Mouse (Mus musculus): ENCODE results near the gene Ptges3. TPM values are rescaled to one million over a fixed set of nuclear protein-coding genes. Genes with fewer than 3 reads are reported as not detected.
A peak's percentile ranks its signal among the peaks of the same experiment; 100 is the strongest.
"Not testable (repeated sequence)": the region's sequence is repeated elsewhere in the genome, so short reads cannot be mapped to it uniquely, and the experiment has no call there.

Ptges3 gene
- total RNA-seq, 4 experiments from 2014 or later: 77.8 to 104 (median 91.6) TPM

DNA sequence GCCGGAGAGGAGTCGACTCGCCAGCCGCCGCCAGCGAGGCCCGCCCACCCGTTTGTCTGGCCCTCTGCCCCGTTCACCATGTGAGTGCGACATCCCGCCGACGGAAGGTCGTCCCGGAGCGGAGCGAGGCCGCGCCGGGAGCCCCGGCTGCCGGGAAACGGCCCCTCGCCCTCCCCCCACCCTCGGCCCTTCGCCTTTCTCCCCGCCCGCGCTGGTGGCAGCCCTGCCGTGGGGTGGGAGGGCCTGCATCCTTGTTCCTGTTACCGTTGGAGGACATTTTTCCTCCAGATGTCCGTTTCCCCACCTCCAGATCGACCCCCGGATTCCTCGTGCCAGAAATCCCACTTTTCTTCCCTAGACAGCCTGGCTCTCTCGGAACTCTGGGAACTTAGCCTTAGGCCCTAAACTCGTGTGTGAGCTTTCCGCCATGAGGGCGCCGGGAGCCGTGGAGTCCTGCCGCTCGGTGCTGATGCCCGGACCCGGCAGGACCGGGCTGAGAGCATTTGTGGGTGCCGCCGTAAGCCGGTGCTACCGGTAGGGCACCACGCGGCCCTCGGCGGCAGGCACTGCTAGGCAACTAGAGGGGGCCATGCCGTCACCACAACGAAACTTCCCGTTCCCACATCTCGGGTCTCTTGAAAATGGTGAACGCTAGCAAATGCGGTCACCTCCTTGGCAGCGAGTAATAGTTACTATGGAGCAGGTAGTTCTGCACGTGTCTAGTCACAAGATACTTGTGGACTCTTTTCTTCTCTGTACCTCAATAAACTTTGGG lies 640 bp downstream of the Ptges3 start:
- DNase-seq (ENCODE audit: low spot score): peak; percentile 44

DNA sequence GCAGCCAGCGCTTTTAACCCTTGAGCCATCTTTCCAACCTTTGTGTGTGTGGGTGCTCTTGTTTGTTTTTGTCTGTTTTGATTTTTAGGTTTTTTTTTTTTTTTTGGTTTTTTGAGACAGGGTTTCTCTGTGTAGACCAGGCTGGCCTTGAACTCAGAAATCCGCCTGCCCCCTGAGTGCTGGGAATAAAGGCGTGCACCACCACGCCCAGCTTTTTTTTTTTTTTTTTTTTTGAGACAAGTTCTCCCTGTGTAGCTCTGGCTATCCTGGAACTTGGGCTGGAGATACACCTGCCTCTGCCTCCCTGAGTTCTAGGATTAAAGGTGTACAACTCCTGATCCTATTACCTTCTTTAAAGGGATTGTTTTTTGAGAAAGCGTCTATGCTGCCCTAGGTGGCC lies 2.4 kb downstream of the Ptges3 start:
- DNase-seq (ENCODE audit: low spot score): no peak

- no peak for DNase-seq (ENCODE audit: low spot score)
Observed at GRCm38 (mm10) chr10:128062221-128062989, 3.7 kb downstream of the Ptges3 start.

GRCm38 (mm10) chr10:128066072-128066471 lies 7.3 kb downstream of the Ptges3 start:
- DNase-seq (ENCODE audit: low spot score): no peak

- peak; percentile 47 for DNase-seq (ENCODE audit: low spot score)
Observed at GRCm38 (mm10) chr10:128069201-128069600, 10.4 kb downstream of the Ptges3 start.

- DNase-seq (ENCODE audit: low spot score): not testable (repeated sequence)
Observed at GRCm38 (mm10) chr10:128070432-128070831, 11.7 kb downstream of the Ptges3 start.

DNA sequence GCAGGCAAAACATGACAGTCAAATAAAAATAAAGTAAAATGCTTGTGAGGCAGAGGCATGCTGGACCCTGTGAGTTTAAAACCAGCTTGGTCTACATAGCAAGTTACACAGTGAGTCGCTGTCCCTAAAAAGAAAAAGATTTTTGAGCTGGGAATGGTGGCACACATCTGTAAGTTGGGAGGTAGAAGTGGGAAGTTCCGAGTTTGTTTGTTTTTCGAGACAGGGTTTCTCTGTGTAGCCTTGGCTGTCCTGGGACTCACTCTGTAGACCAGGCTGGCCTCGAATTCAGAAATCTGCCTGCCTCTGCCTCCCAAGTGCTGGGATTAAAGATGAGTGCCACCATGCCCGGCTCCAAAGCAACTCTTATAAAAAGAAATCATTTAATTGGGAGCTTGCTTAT lies 19.5 kb downstream of the Ptges3 start:
- not testable (repeated sequence) for DNase-seq (ENCODE audit: low spot score)

DNA sequence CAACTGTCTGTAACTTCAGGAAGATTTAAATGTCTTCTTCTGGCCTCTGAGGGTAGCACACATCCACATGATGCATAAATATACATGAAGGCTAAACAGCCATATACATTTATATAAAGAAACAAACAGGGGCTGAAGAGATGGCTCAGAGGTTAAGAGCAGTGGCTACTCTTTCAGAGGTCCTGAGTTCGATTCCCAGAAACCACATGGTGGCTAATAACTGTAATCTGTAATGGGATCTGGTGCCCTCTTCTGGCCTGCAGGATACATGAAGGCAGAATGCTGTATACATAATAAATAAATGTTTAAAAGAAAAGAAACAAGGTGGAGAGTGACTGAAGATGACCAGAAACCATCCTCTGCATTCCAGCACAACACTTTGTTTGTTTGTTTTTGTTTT lies 21.7 kb downstream of the Ptges3 start:
- DNase-seq (ENCODE audit: low spot score): no peak

GRCm38 (mm10) chr10:128081807-128082476 lies 23.2 kb downstream of the Ptges3 start:
- no peak for DNase-seq (ENCODE audit: low spot score)

- DNase-seq (ENCODE audit: low spot score): no peak
Observed at GRCm38 (mm10) chr10:128082477-128082808, 23.7 kb downstream of the Ptges3 start.

GRCm38 (mm10) chr10:128082880-128083421 lies 24.2 kb downstream of the Ptges3 start, which contains the start of gene Atp5b:
TSS of gene Atp5b (plus strand) at chr10:128083273.
- DNase-seq (ENCODE audit: low spot score): peak; percentile 100

DNA sequence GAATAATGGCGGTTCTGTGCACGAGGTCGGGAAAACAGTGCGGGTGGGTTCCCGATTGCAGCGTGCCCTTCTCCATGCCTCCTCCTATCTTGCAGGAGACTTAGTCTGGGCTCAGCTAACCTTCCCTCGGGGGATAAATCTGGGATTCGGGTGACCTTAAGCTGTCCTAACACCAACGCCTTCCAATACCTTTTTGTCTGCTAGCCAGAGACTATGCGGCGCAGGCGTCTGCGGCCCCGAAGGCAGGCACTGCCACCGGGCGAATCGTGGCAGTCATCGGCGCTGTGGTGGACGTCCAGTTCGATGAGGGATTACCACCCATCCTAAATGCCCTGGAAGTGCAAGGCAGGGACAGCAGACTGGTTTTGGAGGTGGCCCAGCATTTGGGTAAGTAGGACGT lies 24.9 kb downstream of the Ptges3 start:
- no peak for DNase-seq (ENCODE audit: low spot score)

GRCm38 (mm10) chr10:128084160-128084559 lies 25.4 kb downstream of the Ptges3 start:
- no peak for DNase-seq (ENCODE audit: low spot score)

GRCm38 (mm10) chr10:128086391-128086790 lies 27.6 kb downstream of the Ptges3 start:
- no peak for DNase-seq (ENCODE audit: low spot score)

DNA sequence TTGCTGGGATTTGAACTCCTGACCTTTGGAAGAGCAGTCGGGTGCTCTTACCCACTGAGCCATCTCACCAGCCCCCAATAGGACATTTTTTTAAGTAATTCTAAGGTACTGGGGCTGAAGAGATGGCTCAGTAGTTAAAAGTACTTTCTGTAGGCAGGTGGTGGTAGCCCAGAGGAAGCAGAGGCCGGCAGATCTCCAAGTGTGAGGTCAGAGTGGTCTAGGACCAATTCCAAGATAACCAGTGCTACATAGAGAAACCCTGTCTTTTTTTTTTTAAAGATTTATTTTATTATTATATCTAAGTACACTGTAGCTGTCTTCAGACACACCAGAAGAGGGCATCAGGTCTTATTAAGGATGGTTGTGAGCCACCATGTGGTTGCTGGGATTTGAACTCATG lies 28.5 kb downstream of the Ptges3 start:
- not testable (repeated sequence) for DNase-seq (ENCODE audit: low spot score)

- no peak for DNase-seq (ENCODE audit: low spot score)
Observed at GRCm38 (mm10) chr10:128088181-128088580, 29.4 kb downstream of the Ptges3 start.

- no peak for DNase-seq (ENCODE audit: low spot score)
Observed at GRCm38 (mm10) chr10:128089842-128090241, 31.1 kb downstream of the Ptges3 start.

DNA sequence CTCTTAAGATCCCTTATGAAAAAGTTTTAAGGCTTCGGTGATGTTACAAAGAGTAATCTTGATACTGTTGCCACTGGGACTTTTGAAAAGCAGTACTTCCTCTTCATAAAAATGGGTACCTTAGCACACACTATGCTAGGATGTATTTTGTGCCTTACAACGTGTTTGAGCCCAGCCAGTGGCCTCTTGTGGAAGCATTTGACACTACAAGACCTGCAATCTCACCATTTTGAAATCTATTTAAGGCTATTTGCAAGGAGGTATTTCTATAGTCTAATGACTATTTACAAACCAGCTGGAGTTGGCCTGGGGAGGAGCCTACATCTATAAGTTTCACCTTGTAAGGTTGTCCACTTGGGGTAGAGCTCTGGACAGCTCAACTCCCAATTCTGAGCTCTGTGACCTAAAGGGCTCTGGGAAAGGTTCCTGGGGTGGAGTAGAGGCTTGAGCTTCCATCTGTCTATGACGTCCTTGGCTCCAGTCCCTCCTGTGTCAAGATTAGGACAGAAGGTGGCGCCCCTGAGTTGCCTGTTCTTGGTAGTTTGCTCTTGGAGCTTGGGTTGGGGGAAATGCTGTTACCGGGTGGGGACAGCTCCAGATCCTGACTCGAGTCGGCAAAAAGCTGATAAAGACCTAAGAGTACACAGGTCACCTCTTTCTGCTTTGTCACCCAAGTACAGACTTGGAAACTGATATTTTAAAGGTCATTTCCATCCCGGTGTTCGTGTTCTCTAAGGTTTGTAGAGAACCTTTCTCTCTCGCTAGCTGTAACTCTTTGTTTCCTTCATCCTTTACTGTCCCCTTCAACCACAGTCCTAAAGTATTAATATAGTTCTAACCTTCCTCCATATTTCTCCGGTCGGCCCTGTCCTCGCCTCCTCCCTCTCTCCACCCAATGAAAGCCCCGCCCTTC lies 32.2 kb downstream of the Ptges3 start:
- DNase-seq (ENCODE audit: low spot score): peak; percentile 94

DNA sequence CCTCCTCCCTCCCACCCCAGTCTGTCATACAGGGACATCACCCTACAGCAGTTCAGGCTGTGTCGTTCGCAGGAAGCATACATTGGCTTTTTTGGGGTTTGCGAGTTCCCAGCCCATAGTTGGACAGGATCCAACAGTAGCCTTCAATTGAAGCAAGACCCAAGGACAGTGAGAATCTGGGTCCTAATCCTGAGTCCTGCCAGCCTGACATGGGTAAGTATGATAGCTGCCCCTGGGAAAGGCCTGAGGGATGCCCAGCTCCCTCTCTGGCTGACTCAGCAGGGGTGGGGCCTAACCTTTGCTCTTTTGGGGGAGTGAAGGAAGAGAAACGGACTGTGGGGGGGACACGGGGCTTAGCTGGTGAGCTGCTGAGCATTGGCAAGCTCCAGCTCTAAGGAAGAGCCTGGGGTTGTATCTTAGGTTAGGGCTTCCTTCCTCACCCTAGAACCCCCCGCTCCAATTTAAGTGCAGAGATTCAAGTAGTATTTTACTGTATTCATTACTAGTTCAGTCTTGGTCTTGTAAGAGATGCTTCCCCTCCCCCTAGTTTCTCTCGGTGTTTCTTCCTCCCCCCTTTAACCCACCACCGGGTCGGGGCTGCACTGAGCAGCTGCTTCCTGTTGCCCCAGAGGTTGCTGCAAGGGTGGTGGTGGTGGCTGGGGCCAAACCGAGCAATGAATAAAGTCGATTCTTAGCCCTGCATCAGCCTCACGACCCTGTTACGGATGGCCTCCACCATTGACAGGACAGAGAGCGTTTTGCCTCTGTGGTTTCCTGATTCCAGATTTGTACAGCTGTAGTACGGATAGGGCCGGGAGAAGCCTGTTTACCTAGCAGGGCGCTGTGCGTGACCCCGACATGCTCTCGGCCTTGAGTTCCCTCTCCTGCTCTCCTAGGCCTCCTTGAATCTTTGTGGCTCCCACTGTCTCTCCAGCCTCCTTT lies 33.1 kb downstream of the Ptges3 start, which contains the start of gene Baz2a:
Gene Baz2a (plus strand): TSS at position 14 of the 942 bp plus-strand sequence.
- DNase-seq (ENCODE audit: low spot score): peak; percentile 69

Data from heart, adult 8-10 months (tissue).